Mouse (Mus musculus) naive thymus-derived CD4-positive, alpha-beta T cell, adult 5 months (primary cell): ENCODE results near the gene Arl6ip1. TPM values are rescaled to one million over a fixed set of nuclear protein-coding genes. Genes with fewer than 3 reads are reported as not detected.

Experiments used
- polyA plus RNA-seq: library from polyadenylated mRNA; unstranded; fragments of 100-300 nt; shearing (Covaris generic); gene quantifications from one replicate; pipeline ENCODE4 v1.2.1, GENCODE M21; 2017

Gene Arl6ip1
- polyA plus RNA-seq = 316 TPM

DNA sequence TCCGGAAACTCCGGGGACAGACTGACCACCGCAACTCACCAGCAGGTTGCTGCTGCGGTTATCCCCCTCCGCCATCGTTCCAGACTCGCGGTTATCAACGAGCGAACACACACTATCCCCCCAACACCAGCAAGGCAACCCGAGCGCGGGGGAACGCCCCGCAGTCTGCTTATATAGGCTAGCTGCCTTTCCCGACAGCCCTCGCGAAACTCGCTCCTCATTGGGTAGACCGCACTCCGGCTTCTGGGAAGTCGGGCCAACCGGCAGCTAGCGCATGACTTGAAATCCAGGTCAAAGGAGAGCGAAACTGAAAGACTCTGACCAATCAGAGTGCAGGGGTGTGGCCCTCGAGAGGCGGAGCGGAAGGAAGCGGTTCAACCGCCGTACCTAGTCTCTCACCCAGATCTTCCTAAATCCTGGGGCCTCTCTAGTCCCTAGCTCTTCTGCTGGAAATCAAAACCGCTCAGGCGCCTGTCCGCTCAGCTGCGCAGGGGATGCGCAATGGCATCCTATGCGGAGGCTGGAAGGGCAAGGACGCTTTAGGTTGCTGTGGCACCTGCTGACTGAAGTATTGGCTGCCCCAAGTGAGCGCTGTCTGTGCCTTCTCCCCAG lies at the start of gene Arl6ip1:
Gene Arl6ip1 (minus strand): TSS at position 233 of the 612 bp plus-strand sequence.

GRCm38 (mm10) chr7:118115877-118116568 lies 13.4 kb downstream of the Arl6ip1 start, which contains the start of gene Rps15a:
Gene Rps15a (minus strand): TSS chr7:118116188.

Other genes starting within 250 kb of the Arl6ip1 start
- gene Rps15a, start 13.5 kb downstream of the Arl6ip1 start, polyA plus RNA-seq = 1,009 TPM
- gene Smg1, start 114.0 kb upstream of the Arl6ip1 start, polyA plus RNA-seq = 71.1 TPM